Mouse (Mus musculus): ENCODE measurements at regions not wholly inside any gene's neighbourhood (a gene's known extent, or its start where the extent isn't known, plus 50 kb on each side); places are given as distances from the start of the nearest gene placed in this dataset.

DNA sequence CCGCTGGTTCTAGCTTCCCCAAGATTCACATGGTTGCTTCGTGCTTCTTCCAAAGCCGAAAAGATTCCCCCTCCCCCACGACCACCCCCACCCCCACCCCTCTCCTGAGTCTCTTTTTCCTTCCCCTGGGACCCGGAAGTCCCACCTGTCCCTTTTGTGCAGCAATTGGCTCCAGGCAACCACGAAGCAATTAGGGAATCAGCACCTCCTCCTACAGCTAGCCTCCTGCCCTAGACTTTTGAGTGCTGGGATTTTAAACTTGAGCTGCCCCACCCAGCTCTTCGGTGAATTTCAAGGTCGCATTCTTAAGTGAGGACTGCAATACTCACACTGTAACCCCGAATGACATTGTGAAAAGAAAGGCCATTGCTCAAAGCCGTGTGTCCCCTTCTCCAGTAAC, 445.9 kb downstream of the Etnk1 start:
- TF ChIP-seq CTCF (IDR thresholded peaks at IDR 0.05; ENCODE audit: insufficient read depth, low read length): no peak
- no peak for TF ChIP-seq POLR2A (IDR thresholded peaks at IDR 0.05; ENCODE audit: borderline replicate concordance, extremely low read depth, low read depth, low read length)

Measured in lung, adult 2 months (tissue).